In the genomic region with DNA sequence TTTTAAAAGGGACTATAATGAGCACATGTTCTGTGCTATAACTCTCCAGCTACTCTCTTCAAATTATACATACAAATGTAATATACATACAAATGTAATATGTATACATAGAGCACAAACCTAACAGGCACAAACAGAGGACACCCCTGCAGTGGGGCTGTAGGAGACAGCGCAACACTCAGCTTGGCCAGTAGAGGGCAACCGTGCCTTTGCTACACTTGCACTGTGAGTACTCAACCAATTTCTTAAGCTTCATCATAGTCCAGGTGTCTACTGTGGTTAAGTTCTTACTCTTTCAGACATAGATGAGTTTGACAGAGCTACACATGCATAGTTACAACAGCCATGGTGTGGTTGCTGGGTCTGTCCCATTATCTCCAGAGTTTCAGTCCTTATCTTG, we compare ENCODE assay signal across 18 mouse cellular contexts. TPM values are rescaled to one million over a fixed set of nuclear protein-coding genes. Genes with fewer than 3 reads are reported as not detected.
DNase-seq lines count a peak whose midpoint lies in the region; ATAC-seq and TF ChIP-seq lines count a peak whose summit lies in the region.
"Not testable (repeated sequence)": the region's sequence is repeated elsewhere in the genome, so short reads cannot be mapped to it uniquely, and the experiment has no call there.
"Had no signal": no experiment of that assay in that cellular context is flagged by ENCODE, and none has a peak within 500 bp of the region (broad histone marks: within the 10 kb centered on the region; RNA-seq: fewer than 3 reads in every experiment).

No protein-coding gene starts in this region.

- H3K9me3 ChIP-seq in G1E (replicated peaks); kidney, postnatal 0 days (replicated peaks; ENCODE audit: low read length); lung, embryonic 14.5 days (ENCODE audit: low read depth, low read length): not testable (repeated sequence)

- not testable (repeated sequence) for H3K79me2 ChIP-seq in heart, adult 2 months (replicated peaks; ENCODE audit: control insufficient read depth, insufficient read depth, low read length)

- H3K4me2 ChIP-seq in kidney, postnatal 0 days (ENCODE audit: low read length); lung, embryonic 14.5 days: not testable (repeated sequence)

- not testable (repeated sequence) for H3K36me3 ChIP-seq in G1E (replicated peaks); heart, adult 2 months (ENCODE audit: control insufficient read depth, insufficient read depth, low read length); kidney, postnatal 0 days (ENCODE audit: insufficient read depth, low read length); lung, embryonic 14.5 days (ENCODE audit: insufficient read depth)

- TF ChIP-seq POLR2A in heart, adult 2 months (IDR thresholded peaks at IDR 0.05; ENCODE audit: insufficient read depth, low read depth, low read length), result not testable (repeated sequence)

- not testable (repeated sequence) for H3K27ac ChIP-seq in heart, adult 2 months; kidney, postnatal 0 days; lung, embryonic 14.5 days (ENCODE audit: low read depth)

- H3K9ac ChIP-seq in heart, adult 2 months (ENCODE audit: low read depth, low read length); kidney, postnatal 0 days (ENCODE audit: low read depth, low read length); lung, embryonic 14.5 days: not testable (repeated sequence)

- not testable (repeated sequence) for DNase-seq in G1E (ENCODE audit: low spot score); kidney, postnatal 0 days (ENCODE audit: low spot score); lung, embryonic 14.5 days
- peak; percentile 5 to 6 for DNase-seq in cerebellum, adult 18-20 months
- DNase-seq in heart, adult 2 months, result peak in 1 of 2 experiments; percentile 16
- peak; percentile 1 to 15 for DNase-seq in layer of hippocampus, postnatal 14 days (ENCODE audit: low spot score in 2 of 2)
- peak; percentile 19 to 33 for DNase-seq in right cerebral cortex, postnatal 10 days (ENCODE audit: low spot score in 2 of 2)
- peak; percentile 7 for DNase-seq in urinary bladder, postnatal 25 days (ENCODE audit: low spot score)

- not testable (repeated sequence) for H3K4me3 ChIP-seq in G1E (ENCODE audit: low read depth, low read length); heart, adult 2 months; kidney, postnatal 0 days (replicated peaks; ENCODE audit: low read depth, low read length); lung, embryonic 14.5 days (ENCODE audit: low read depth, low read length)

- WGBS in heart, adult 2 months, result 24% methylated on average over 2 of the region's 2 CpGs
- WGBS in kidney, postnatal 0 days, result 20% methylated on average over 2 of the region's 2 CpGs
- 56% methylated on average over 2 of the region's 2 CpGs for WGBS in lung, embryonic 14.5 days

- not testable (repeated sequence) for TF ChIP-seq EP300 in heart, adult 2 months (IDR thresholded peaks at IDR 0.05; ENCODE audit: insufficient read depth, low read depth, low read length)

- TF ChIP-seq CTCF in G1E (IDR thresholded peaks at IDR 0.05; ENCODE audit: low read depth, low read length), result peak; percentile 42
- TF ChIP-seq CTCF in heart, adult 2 months (IDR thresholded peaks at IDR 0.05), result peak; percentile 49
- TF ChIP-seq CTCF in kidney, postnatal 0 days (IDR thresholded peaks at IDR 0.05; ENCODE audit: low read depth), result peak; percentile 51
- peak; percentile 46 for TF ChIP-seq CTCF in lung, embryonic 14.5 days (IDR thresholded peaks at IDR 0.05; ENCODE audit: low read depth)

- intact Hi-C loops in heart, adult 2 months (cut with DNase I), result not testable (repeated sequence)

- ATAC-seq in G1E (ENCODE audit: extremely low read depth, insufficient number of reproducible peaks, low FRiP score, poor library complexity, severe bottlenecking); kidney, postnatal 0 days (replicated peaks; ENCODE audit: low FRiP score, low read depth); lung, embryonic 14.5 days (ENCODE audit: insufficient read depth): not testable (repeated sequence)

- H3K4me1 ChIP-seq in G1E (ENCODE audit: insufficient read depth, low read depth, low read length); heart, adult 2 months (ENCODE audit: control insufficient read depth, insufficient read depth, low read length); kidney, postnatal 0 days (replicated peaks; ENCODE audit: insufficient read depth, low read length); lung, embryonic 14.5 days (ENCODE audit: insufficient read depth): not testable (repeated sequence)

- H3K27me3 ChIP-seq in G1E (ENCODE audit: insufficient read depth, low read length); heart, adult 2 months (ENCODE audit: control insufficient read depth, insufficient read depth, low read length); kidney, postnatal 0 days (ENCODE audit: insufficient read depth, low read length); lung, embryonic 14.5 days (ENCODE audit: insufficient read depth, low read length): not testable (repeated sequence)

RNA-seq across cellular contexts. Expression of a gene that starts 36.6 kb away (rescaled TPM):
- total RNA-seq in G1E (2014; fragmentation: Nextera tagmentation) (not detected in 2 replicates), G1E (2017) (not detected in 2 replicates)
- not detected in 2 replicates for polyA plus RNA-seq in G1E (2012)
- under 1 TPM in 1 of 2 experiments, not detected in 1; 0.48 TPM for total RNA-seq in heart, adult 2 months (2021)
- polyA plus RNA-seq in heart, adult 2 months (2012; rRNA removed), result not detected in 2 replicates
- polyA plus RNA-seq in kidney, postnatal 0 days (2015; fragmentation: Nextera tagmentation; extraction: Ambion mirVana), result not detected in 2 replicates
- not detected for total RNA-seq in layer of hippocampus, postnatal 14 days (2021)
- polyA plus RNA-seq in lung, embryonic 14.5 days (2014; fragmentation: Nextera tagmentation; extraction: Ambion mirVana), result not detected in 2 replicates
- total RNA-seq: CH12.LX; hematopoietic stem cell, adult 5-6 weeks had no signal
- polyA plus RNA-seq: embryonic facial prominence, embryonic 13.5 days; forebrain, embryonic 11.5 days; intestine, embryonic 14.5 days; liver, embryonic 12.5 days; macrophage; midbrain, embryonic 16.5 days; neural tube, embryonic 13.5 days had no signal

RNA-seq across cellular contexts. Expression of a gene that starts 39.8 kb away (rescaled TPM):
- total RNA-seq in G1E (2014; fragmentation: Nextera tagmentation) (not detected in 2 replicates), G1E (2017) (not detected in 2 replicates)
- polyA plus RNA-seq in G1E (2012), result not detected in 2 replicates
- total RNA-seq in heart, adult 2 months (2021), result not detected
- polyA plus RNA-seq in heart, adult 2 months (2012; rRNA removed), result not detected in 2 replicates
- not detected in 2 replicates for polyA plus RNA-seq in kidney, postnatal 0 days (2015; fragmentation: Nextera tagmentation; extraction: Ambion mirVana)
- not detected for total RNA-seq in layer of hippocampus, postnatal 14 days (2021)
- polyA plus RNA-seq in lung, embryonic 14.5 days (2014; fragmentation: Nextera tagmentation; extraction: Ambion mirVana), result not detected in 2 replicates
- total RNA-seq: CH12.LX; gastrocnemius, adult 18-20 months; hematopoietic stem cell, adult 5-6 weeks had no signal
- polyA plus RNA-seq: embryonic facial prominence, embryonic 13.5 days; forebrain, embryonic 11.5 days; intestine, embryonic 14.5 days; liver, embryonic 12.5 days; macrophage; midbrain, embryonic 16.5 days; neural tube, embryonic 13.5 days had no signal
